Mouse (Mus musculus): ENCODE measurements around the gene Pth2. TPM values are rescaled to one million over a fixed set of nuclear protein-coding genes. Genes with fewer than 3 reads are reported as not detected.

Gene Pth2
- polyA plus RNA-seq, 1 experiment from 2014 or later: not detected

GRCm38 (mm10) chr7:45213708-45214107, 32.9 kb downstream of the Pth2 start:
- Histone ChIP-seq H3K27me3 (ENCODE audit: control insufficient read depth, insufficient read depth, low read length) (peaks cover 25% of the 10 kb centered on the region), H3K9ac (no peak overlapping the region), H3K4me2 (replicated peaks) (no peak overlapping the region), H3K27ac (no peak overlapping the region), H3K4me1 (replicated peaks; ENCODE audit: control insufficient read depth, insufficient read depth, low read length) (peaks cover 9% of the 10 kb centered on the region), H3K9me3 (ENCODE audit: control insufficient read depth, low read length) (no peaks in the 10 kb centered on the region), H3K36me3 (replicated peaks; ENCODE audit: control insufficient read depth, insufficient read depth) (no peaks in the 10 kb centered on the region), H3K4me3 (replicated peaks; ENCODE audit: low read length) (no peak overlapping the region)
- WGBS: 57% methylated on average over 5 of the region's 5 CpGs
- ATAC-seq (ENCODE audit: low FRiP score) (no peak), DNase-seq (ENCODE audit: low spot score) (no peak)

- peak within 1 kb of the TSS; percentile 62 for H3K4me2 ChIP-seq (replicated peaks)
- peak within 1 kb of the TSS; percentile 49 for H3K4me3 ChIP-seq (replicated peaks; ENCODE audit: low read length)
- H3K9me3 ChIP-seq (ENCODE audit: control insufficient read depth, low read length): no peaks in the 10 kb centered on the region
- H3K4me1 ChIP-seq (replicated peaks; ENCODE audit: control insufficient read depth, insufficient read depth, low read length): peaks cover 9% of the 10 kb centered on the region
- H3K27ac ChIP-seq: peak within 1 kb of the TSS; percentile 85
- 0 out of 2 replicates have a peak, but pooled peaks cover 6% of the 10 kb centered on the region for H3K36me3 ChIP-seq (replicated peaks; ENCODE audit: control insufficient read depth, insufficient read depth)
- H3K27me3 ChIP-seq (ENCODE audit: control insufficient read depth, insufficient read depth, low read length): peaks cover 15% of the 10 kb centered on the region
- WGBS: under 1% methylated on average over 52 of the region's 55 CpGs
- DNase-seq (ENCODE audit: low spot score): peak; percentile 38
- ATAC-seq (ENCODE audit: low FRiP score): peak; percentile 36; the same call in 1 of the 2 replicates
- H3K9ac ChIP-seq: peak within 1 kb of the TSS; percentile 78
Observed at GRCm38 (mm10) chr7:45215673-45216441, 35.1 kb downstream of the Pth2 start, which contains the start of gene Tead2. TSS of gene Tead2 (plus strand) at chr7:45215753.

- 2% methylated on average over 13 of the region's 13 CpGs for WGBS
- ATAC-seq (ENCODE audit: low FRiP score) (peak; percentile 71; the same call in 1 of the 2 replicates), DNase-seq (ENCODE audit: low spot score) (peak; percentile 72)
- Histone ChIP-seq H3K4me3 (replicated peaks; ENCODE audit: low read length) (peak overlapping the region; percentile 49), H3K27ac (peak overlapping the region; percentile 85), H3K36me3 (replicated peaks; ENCODE audit: control insufficient read depth, insufficient read depth) (0 out of 2 replicates have a peak, but pooled peaks cover 6% of the 10 kb centered on the region), H3K27me3 (ENCODE audit: control insufficient read depth, insufficient read depth, low read length) (peaks cover 9% of the 10 kb centered on the region; the same call in 1 of the 2 replicates), H3K9ac (peak overlapping the region; percentile 78), H3K4me1 (replicated peaks; ENCODE audit: control insufficient read depth, insufficient read depth, low read length) (peaks cover 9% of the 10 kb centered on the region), H3K9me3 (ENCODE audit: control insufficient read depth, low read length) (no peaks in the 10 kb centered on the region), H3K4me2 (replicated peaks) (peak overlapping the region; percentile 62)
Observed at GRCm38 (mm10) chr7:45216442-45217183, 35.8 kb downstream of the Pth2 start.

GRCm38 (mm10) chr7:45221680-45222079, 40.9 kb downstream of the Pth2 start:
- Histone ChIP-seq H3K4me2 (replicated peaks) (no peak overlapping the region), H3K27ac (no peak overlapping the region), H3K4me1 (replicated peaks; ENCODE audit: control insufficient read depth, insufficient read depth, low read length) (no peaks in the 10 kb centered on the region), H3K36me3 (replicated peaks; ENCODE audit: control insufficient read depth, insufficient read depth) (peaks cover 6% of the 10 kb centered on the region; the same call in 1 of the 2 replicates), H3K9me3 (ENCODE audit: control insufficient read depth, low read length) (no peaks in the 10 kb centered on the region), H3K4me3 (replicated peaks; ENCODE audit: low read length) (no peak overlapping the region), H3K9ac (no peak overlapping the region), H3K27me3 (ENCODE audit: control insufficient read depth, insufficient read depth, low read length) (no peaks in the 10 kb centered on the region)
- DNase-seq (ENCODE audit: low spot score): no peak
- 89% methylated on average over 2 of the region's 2 CpGs for WGBS
- no peak for ATAC-seq (ENCODE audit: low FRiP score)

- Histone ChIP-seq H3K4me3 (replicated peaks; ENCODE audit: low read length) (no peak overlapping the region), H3K9me3 (ENCODE audit: control insufficient read depth, low read length) (no peaks in the 10 kb centered on the region), H3K27ac (no peak overlapping the region), H3K27me3 (ENCODE audit: control insufficient read depth, insufficient read depth, low read length) (no peaks in the 10 kb centered on the region), H3K9ac (no peak overlapping the region), H3K4me2 (replicated peaks) (no peak overlapping the region), H3K4me1 (replicated peaks; ENCODE audit: control insufficient read depth, insufficient read depth, low read length) (no peaks in the 10 kb centered on the region), H3K36me3 (replicated peaks; ENCODE audit: control insufficient read depth, insufficient read depth) (peaks cover 18% of the 10 kb centered on the region)
- DNase-seq (ENCODE audit: low spot score) (no peak), ATAC-seq (ENCODE audit: low FRiP score) (no peak)
- 90% methylated on average over 7 of the region's 7 CpGs for WGBS
Observed at GRCm38 (mm10) chr7:45224826-45225225, 44.0 kb downstream of the Pth2 start.

GRCm38 (mm10) chr7:45226421-45226820, 45.6 kb downstream of the Pth2 start:
- Histone ChIP-seq H3K4me3 (replicated peaks; ENCODE audit: low read length) (no peak overlapping the region), H3K4me2 (replicated peaks) (no peak overlapping the region), H3K9ac (no peak overlapping the region), H3K27ac (no peak overlapping the region), H3K27me3 (ENCODE audit: control insufficient read depth, insufficient read depth, low read length) (no peaks in the 10 kb centered on the region), H3K4me1 (replicated peaks; ENCODE audit: control insufficient read depth, insufficient read depth, low read length) (no peaks in the 10 kb centered on the region), H3K36me3 (replicated peaks; ENCODE audit: control insufficient read depth, insufficient read depth) (peaks cover 16% of the 10 kb centered on the region), H3K9me3 (ENCODE audit: control insufficient read depth, low read length) (no peaks in the 10 kb centered on the region)
- DNase-seq (ENCODE audit: low spot score) (no peak), ATAC-seq (ENCODE audit: low FRiP score) (no peak)
- WGBS: 96% methylated on average over 5 of the region's 5 CpGs

GRCm38 (mm10) chr7:45228548-45228947, 47.8 kb downstream of the Pth2 start:
- H3K9ac ChIP-seq: no peak overlapping the region
- no peaks in the 10 kb centered on the region for H3K9me3 ChIP-seq (ENCODE audit: control insufficient read depth, low read length)
- H3K4me3 ChIP-seq (replicated peaks; ENCODE audit: low read length): no peak overlapping the region
- no peak for DNase-seq (ENCODE audit: low spot score)
- peaks cover 22% of the 10 kb centered on the region for H3K36me3 ChIP-seq (replicated peaks; ENCODE audit: control insufficient read depth, insufficient read depth)
- H3K27ac ChIP-seq: no peak overlapping the region
- 96% methylated on average over 18 of the region's 18 CpGs for WGBS
- ATAC-seq (ENCODE audit: low FRiP score): no peak
- H3K4me2 ChIP-seq (replicated peaks): no peak overlapping the region
- H3K27me3 ChIP-seq (ENCODE audit: control insufficient read depth, insufficient read depth, low read length): no peaks in the 10 kb centered on the region
- no peaks in the 10 kb centered on the region for H3K4me1 ChIP-seq (replicated peaks; ENCODE audit: control insufficient read depth, insufficient read depth, low read length)

GRCm38 (mm10) chr7:45229046-45229445, 48.3 kb downstream of the Pth2 start:
- 94% methylated on average over 8 of the region's 8 CpGs for WGBS
- H3K36me3 ChIP-seq (replicated peaks; ENCODE audit: control insufficient read depth, insufficient read depth): peaks cover 22% of the 10 kb centered on the region
- no peaks in the 10 kb centered on the region for H3K27me3 ChIP-seq (ENCODE audit: control insufficient read depth, insufficient read depth, low read length)
- peaks cover 2% of the 10 kb centered on the region for H3K4me1 ChIP-seq (replicated peaks; ENCODE audit: control insufficient read depth, insufficient read depth, low read length)
- H3K4me3 ChIP-seq (replicated peaks; ENCODE audit: low read length): no peak overlapping the region
- no peak overlapping the region for H3K27ac ChIP-seq
- no peak overlapping the region for H3K4me2 ChIP-seq (replicated peaks)
- no peak overlapping the region for H3K9ac ChIP-seq
- no peak for DNase-seq (ENCODE audit: low spot score)
- no peak for ATAC-seq (ENCODE audit: low FRiP score)
- no peaks in the 10 kb centered on the region for H3K9me3 ChIP-seq (ENCODE audit: control insufficient read depth, low read length)

GRCm38 (mm10) chr7:45229459-45230203, 48.8 kb downstream of the Pth2 start:
- WGBS: 88% methylated on average over 7 of the region's 7 CpGs
- Histone ChIP-seq H3K9me3 (ENCODE audit: control insufficient read depth, low read length) (no peaks in the 10 kb centered on the region), H3K9ac (no peak overlapping the region), H3K27me3 (ENCODE audit: control insufficient read depth, insufficient read depth, low read length) (no peaks in the 10 kb centered on the region), H3K36me3 (replicated peaks; ENCODE audit: control insufficient read depth, insufficient read depth) (peaks cover 22% of the 10 kb centered on the region), H3K4me3 (replicated peaks; ENCODE audit: low read length) (no peak overlapping the region), H3K4me1 (replicated peaks; ENCODE audit: control insufficient read depth, insufficient read depth, low read length) (peaks cover 5% of the 10 kb centered on the region), H3K4me2 (replicated peaks) (no peak overlapping the region), H3K27ac (no peak overlapping the region)
- ATAC-seq (ENCODE audit: low FRiP score) (no peak), DNase-seq (ENCODE audit: low spot score) (no peak)

All from hindbrain, embryonic 14.5 days (tissue).